Mouse (Mus musculus): ENCODE results near the gene Fem1a.
"Not testable (repeated sequence)": the region's sequence is repeated elsewhere in the genome, so short reads cannot be mapped to it uniquely, and the experiment has no call there.

Gene Fem1a

DNA sequence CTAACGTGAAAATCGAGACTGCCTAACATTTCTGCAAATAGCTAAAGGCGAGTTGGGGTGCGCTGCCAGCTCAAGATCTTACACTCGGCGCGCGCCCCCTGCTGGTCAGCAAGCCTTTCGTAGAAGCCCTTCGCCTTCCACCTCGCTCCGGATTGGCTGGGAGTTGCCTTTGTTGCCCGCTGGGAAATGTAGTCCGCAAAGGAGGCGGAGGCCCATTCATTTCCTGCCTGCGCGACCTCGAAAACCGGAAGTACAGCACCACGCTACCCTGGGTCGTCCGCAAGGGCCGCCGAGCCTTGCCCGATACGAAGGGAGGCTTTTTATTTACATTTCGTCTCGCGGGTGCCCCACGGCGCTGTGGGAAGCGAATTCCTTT, 759 bp upstream of the Fem1a start:
- peak; percentile 98 for DNase-seq

- no peak for DNase-seq
Observed at GRCm38 (mm10) chr17:56257181-56257894, 728 bp downstream of the Fem1a start.

DNA sequence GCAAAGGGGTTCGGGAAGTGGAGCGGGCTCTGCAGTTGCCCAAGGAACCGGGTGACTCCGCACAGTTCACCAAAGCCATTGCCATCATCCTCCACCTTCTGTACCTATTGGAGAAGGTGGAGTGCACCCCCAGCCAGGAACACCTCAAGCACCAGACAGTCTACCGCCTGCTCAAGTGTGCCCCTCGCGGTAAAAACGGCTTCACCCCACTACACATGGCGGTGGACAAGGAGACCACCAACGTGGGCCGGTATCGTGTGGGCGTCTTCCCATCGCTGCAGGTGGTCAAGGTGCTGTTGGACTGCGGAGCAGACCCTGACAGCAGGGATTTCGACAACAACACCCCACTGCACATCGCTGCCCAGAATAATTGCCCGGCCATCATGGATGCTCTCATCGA, 1.7 kb downstream of the Fem1a start:
- DNase-seq: not testable (repeated sequence)

DNA sequence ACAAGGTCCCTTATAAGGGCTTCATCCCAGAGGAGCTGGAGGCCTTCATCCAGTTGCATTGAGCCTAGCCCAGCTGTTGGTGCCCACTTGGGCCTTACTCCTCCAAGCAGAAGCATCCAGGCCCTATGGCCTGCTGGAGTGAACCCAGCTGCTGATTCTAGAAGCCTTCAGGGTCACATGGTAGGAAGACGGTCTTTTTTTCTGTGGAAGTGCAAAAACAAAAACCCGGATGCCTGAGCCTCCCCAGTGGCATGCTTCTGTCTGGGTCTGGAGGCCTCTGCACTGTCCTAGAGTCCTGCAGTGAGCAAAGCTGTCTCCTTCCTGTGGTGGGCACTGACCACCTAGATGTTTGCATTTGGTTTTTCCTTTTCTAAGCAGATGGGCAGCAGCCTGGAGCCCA, 2.2 kb downstream of the Fem1a start:
- DNase-seq: not testable (repeated sequence)

- DNase-seq: no peak
Observed at GRCm38 (mm10) chr17:56259301-56260037, 2.9 kb downstream of the Fem1a start.

GRCm38 (mm10) chr17:56261166-56261565, 4.6 kb downstream of the Fem1a start:
- DNase-seq: no peak

DNA sequence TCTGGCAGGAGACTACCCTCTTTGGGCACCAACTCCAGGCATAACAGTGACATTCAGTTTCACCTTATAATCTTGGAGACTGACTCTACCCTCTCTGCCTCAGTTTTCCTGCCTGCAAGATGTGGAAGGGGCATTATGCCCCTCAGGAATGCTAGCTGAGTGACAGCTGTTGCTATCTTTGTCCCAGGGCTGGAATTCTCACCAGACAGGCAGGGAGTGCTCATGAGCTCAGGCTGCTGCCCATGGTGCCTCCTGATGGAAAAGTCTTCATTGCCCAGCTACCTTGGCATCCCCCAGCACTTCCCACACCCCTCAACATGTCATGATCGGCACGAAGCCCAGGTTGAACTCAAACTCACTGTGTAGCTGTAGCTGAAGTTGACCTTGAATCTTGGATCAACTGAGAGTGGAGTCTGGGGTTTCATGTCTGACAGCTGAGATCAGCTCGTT, 6.1 kb downstream of the Fem1a start:
- DNase-seq: no peak

DNA sequence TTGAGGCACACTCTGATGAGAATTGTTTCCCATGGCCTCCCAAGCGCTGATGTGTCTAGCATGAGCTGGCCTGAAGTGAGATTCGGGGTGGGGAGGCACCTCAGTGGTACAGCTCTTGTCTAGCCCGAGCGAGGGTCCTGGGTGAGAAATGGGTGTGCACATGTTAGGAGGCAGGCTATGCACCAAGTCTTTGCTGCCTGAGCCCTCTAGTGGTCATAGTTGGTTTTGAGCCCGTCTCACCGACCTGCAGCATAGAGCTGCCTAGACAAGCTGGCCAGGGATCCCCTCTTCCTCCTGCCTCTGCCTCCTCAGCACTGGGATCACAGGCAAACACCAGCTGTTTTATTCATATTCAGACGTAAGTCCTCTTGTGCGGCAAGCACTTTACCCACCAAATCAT, 7.4 kb downstream of the Fem1a start:
- peak; percentile 76 for DNase-seq

DNA sequence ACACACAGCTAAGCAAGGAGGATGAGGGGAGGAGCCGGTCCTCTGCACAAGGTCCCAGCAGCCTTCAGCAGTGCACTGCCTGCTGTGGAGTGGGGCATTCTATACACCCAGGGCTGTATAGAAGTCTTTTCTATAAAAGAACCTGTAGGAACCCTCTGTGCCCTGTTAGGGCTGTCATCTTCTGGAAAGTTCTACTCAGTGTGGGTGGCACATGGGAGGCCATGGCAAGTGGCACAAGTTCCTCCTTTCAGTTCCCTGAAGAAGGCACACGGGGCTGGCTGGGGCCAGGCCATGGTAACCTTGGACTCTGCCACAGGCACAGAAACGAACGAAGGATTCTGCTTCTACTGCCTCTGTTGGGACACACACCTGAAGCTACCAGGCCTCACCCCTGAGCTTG, 8.4 kb downstream of the Fem1a start:
- no peak for DNase-seq

DNA sequence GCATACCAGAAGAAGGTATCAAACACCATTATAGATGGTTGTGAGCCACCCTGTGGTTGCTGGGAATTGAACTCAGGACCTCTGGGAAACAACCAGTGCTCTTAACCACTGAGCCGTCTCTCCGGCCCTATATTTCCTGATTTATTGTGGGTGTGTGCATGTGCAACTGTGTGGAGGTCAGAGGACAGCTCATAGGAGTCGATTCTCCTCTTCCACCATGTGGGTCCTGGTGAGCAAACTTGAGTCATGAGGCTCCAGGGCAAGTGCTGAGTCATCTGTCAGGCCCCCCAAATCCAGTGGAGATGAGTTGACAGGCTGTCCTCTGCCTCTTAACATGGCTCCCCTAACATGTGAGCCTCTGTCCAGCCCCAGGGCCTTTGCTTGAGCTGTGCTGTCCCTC, 9.3 kb downstream of the Fem1a start:
- no peak for DNase-seq

DNA sequence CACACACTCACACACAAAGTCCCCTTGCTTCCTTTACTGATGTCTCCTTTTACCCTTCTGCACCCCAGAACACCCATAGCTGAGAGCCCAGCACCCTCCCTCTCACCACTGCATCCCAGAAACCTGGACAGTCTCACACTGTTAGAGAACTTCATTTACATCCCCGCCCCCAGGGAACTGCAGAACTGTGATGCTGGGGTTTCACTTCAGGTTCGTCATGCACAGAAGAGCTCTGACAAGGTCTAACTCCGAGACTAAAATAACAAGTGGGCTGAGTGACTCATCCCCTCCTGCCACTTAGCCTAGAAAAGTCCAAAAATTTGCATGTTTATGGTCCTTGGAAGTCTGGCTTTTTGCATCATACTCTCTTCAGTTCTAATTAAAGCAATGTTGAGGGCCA, 9.7 kb downstream of the Fem1a start:
- DNase-seq: no peak

DNA sequence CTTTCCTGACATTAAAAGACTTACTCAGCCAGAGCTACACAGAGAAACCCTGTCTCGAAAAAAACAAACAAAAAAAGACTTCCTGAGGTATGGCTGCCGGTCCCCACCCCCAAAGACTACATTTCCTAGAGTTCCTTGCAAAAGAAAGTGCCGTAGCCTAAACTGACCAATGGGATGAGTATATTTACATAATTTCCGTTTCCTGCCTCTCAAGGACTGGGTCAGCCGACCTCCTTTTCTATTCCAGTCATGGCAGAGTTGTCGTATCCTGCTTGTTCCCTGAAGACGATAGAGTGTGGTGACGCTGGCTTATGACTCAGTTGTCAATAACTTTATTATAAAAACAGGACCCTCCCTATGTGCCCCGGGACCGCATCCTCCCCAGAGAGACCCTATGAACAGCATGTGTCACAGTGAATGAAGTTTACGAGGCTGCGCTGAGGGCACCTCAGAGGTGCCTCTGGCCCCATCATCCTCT, 12.6 kb downstream of the Fem1a start:
- DNase-seq: peak; percentile 69

DNA sequence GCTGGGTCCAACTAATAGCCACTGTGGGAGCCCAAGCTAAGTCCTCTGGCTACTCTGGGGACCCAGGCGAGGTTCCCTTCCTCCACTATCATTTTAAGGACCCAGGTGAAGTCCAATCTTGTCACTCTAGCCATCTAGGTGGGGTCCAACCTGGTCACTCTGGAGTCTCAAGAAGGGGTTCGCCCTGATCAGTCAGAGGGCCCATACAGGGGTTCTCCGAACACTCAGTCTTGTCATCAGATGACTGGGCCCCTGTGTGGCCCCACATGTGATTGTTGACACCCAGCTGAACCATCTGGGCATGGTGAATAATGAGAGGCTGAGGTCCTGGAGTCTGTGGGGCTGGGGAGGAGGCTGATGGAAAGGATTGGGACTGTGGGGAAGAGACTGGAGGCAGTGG, 13.1 kb downstream of the Fem1a start:
- no peak for DNase-seq

DNA sequence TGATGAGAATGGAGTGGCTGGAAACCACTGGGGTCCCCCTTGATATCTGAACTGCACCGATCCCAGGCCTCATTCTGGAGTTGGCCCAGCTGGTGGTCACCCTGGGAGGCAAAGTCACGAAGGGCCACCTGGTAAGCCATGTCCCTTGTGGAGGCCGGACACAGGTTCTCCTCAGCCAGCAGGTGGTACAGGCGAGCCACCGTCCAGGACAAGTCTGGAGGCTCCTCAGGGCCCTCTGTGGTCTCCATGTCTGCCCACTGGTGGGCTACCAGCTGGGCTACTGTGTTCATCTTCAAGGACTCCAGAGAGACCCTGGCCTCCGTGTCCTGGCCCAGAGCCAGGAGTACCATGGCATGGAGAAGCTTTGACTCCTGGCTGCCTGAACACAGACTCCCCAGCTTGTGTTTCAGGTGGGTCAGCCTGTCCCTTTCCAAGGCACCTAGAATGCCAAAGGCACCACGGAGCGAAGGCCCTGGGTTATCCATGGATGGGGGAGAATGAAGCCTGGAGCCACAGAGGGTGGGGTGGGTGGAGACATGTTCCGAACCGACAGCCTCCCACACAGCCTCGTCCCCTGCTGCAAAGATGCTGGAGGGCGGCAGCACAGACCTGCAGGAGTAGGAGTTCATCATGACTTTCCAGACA, 15.1 kb downstream of the Fem1a start:
- no peak for DNase-seq

DNA sequence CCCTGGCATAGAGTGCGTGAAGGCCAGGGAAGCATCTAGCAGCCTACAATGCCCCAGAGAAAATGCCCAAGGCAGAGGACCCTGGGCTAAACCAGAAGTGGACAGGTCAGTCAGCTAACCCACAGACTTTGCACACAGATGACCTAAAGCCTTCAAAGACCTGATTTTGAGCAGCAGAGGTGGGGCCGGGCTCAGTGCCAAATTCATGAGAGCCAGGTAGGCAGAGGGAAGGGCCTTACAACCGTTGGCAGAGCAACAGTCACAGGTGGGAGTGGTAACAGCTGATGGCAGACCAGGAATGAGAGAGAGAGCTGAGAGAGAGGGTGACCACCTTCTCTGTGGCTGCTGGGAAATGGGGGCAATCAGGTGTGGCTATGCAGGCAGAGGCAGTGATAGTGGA, 16.0 kb downstream of the Fem1a start:
- DNase-seq: no peak

DNA sequence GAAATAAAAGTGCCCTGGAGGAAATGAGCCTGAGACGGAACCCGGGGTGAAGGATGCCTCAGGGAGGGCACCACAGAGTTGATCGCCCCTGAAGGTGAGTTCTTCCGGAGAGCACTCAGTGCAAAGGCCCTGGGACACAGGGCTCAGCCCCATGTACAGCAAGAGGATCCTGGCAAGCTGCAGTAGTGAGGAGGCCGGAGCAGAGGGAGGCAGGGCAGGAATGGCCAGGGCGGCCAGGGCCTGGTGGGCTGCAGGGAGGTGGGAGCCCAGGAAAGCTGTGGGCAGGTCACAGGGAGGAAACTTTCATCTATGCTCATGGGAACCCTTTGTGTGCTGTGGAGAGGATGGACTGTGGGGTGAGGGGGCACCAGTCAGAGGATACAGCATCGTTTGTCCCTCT, 16.9 kb downstream of the Fem1a start:
- DNase-seq: no peak

DNA sequence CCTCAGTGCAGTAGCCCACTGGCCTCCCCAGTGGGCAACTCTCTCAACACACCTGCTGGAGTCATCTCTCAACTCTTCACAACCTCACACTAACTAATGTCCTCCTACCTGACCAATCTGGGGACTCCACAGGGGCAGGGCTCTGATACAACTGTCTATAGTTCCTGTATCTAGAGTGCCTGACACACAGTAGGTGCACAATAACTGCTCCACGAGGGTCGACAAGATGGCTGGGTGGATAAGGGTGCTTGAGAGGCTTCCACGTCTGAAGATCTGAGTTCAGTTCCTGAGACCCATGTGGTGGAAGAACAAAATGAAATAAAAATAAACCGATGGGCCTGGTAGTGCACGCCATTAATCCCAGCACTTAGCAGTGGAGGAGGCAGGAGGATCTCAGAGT, 17.4 kb downstream of the Fem1a start:
- DNase-seq: no peak

- DNase-seq: no peak
Observed at GRCm38 (mm10) chr17:56275842-56276480, 19.4 kb downstream of the Fem1a start.

GRCm38 (mm10) chr17:56276643-56277566, 20.3 kb downstream of the Fem1a start, which contains the start of gene Ticam1:
Gene Ticam1, minus strand, starts transcription at chr17:56276786.
- DNase-seq: peak; percentile 62

DNA sequence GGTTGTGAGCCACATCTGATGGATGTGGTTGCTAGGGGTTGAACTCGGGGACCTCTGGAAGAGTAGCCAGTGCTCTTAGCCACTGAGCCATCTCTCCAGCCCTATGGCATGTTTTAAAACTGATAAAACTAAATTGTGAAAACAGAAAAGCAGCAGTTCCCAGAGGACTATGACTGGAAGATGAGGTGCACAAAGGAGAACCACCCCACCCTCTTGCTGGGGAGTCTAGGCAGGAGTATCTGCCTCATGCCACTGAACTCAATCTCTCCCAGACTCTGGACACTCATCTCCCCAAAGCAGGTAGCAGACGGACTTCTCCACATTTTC, 20.9 kb downstream of the Fem1a start:
- DNase-seq: no peak

DNA sequence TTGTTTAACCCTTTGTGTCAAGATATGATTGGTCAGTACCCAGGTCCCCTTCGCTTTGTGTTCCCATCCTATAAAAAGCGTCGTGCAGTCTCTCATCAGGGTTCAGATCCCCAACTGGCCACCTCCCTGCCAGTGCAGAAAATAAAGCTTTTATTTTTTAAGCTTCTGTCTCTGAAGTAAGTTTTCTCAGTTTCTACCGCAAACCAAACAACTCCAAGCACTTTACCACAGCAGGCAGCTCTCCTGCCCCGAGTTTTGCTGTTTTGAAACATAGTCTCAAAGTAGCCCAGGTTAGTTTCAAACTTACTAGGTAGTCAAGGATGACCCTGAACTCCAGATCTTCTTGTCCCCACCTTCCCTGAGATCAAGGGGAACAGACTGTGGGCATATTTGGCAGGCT, 21.7 kb downstream of the Fem1a start:
- no peak for DNase-seq

DNA sequence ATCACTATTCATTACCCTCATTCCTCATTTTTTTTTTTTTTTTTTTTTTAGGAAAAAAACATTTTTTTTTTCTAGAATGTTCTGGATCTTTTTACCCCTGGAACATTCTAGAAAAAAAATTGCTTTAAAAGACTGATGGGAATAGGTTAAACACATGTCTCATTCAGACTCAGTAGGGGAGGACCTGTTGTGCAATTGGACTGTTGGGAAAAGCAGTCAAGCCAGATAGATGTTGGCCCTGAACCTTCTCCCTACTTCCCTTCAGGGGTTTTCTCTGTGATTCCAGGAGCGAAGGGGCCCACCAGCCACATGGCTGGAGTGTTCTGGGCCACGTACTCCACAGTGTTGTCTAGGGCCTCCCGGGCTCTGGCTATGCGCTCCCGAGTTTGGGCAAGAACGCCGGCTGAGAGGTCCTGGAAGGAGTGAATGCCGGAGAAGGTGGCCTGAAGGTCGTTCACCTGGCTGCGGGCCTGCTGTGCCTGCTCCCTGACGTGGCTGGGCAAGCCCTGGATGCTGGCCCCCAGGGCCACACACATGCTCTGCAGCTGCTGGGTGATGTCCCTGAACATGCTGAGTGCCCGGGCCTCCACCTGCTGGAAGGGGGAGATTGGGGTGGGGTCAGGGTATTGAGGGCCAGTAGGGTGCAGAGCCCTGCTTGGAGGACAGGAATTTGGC, 23.0 kb downstream of the Fem1a start:
- no peak for DNase-seq
